Mouse (Mus musculus) hindbrain, embryonic 15.5 days (tissue): ENCODE data around the gene Prkar2b. TPM values are rescaled to one million over a fixed set of nuclear protein-coding genes. Genes with fewer than 3 reads are reported as not detected.

Source experiments
- ATAC-seq: fragments of 200-750 bp; cut with Nextera tagmentation; 2 replicates; pipeline ENCODE4 v1.8.0; 2017; ENCODE audit warnings: low read depth, moderate number of reproducible peaks, moderate TSS enrichment; ENCODE audit not compliant: low FRiP score
- H3K27ac ChIP-seq: fragments of 300-500 bp; sonication (generic); replicated peaks from 2 replicates; pipeline ENCODE4 v1.5.1; 2015; ENCODE audit warnings: mild to moderate bottlenecking, inconsistent platforms
- H3K27me3 ChIP-seq: fragments of 300-500 bp; sonication (generic); 2 replicates; pipeline ENCODE4 v1.6.1; 2015; ENCODE audit warnings: control low read depth, inconsistent platforms
- H3K36me3 ChIP-seq: fragments of 300-500 bp; sonication (generic); 2 replicates; pipeline ENCODE4 v1.6.1; 2015; ENCODE audit warnings: control low read depth, inconsistent platforms
- H3K4me1 ChIP-seq: fragments of 300-500 bp; sonication (generic); replicated peaks from 2 replicates; pipeline ENCODE4 v1.6.1; 2015; ENCODE audit warnings: control low read depth, inconsistent platforms
- H3K4me2 ChIP-seq: fragments of 300-500 bp; sonication (generic); 2 replicates; pipeline ENCODE4 v1.6.1; 2015; ENCODE audit warnings: moderate library complexity, mild to moderate bottlenecking, inconsistent platforms
- H3K4me3 ChIP-seq: fragments of 300-500 bp; sonication (generic); 2 replicates; pipeline ENCODE4 v1.5.1; 2015; ENCODE audit warnings: mild to moderate bottlenecking, inconsistent platforms
- H3K9ac ChIP-seq: fragments of 300-500 bp; sonication (generic); 2 replicates; pipeline ENCODE4 v1.6.1; 2015; ENCODE audit warnings: inconsistent platforms
- H3K9me3 ChIP-seq: fragments of 300-500 bp; sonication (generic); 2 replicates; pipeline ENCODE4 v1.6.1; 2016; ENCODE audit warnings: control low read depth, inconsistent platforms
- WGBS: fragments of 180-500 bp; shearing (Covaris S2); methylation state at CpG from one replicate; pipeline ENCODE4 v1.1.7; 2015; 5-methylcytosine and 5-hydroxymethylcytosine counted together
- polyA plus RNA-seq: library from polyadenylated mRNA; unstranded; fragments of >200 nt; fragmentation: Nextera tagmentation; extraction: Ambion mirVana; gene quantifications from 2 replicates; pipeline ENCODE4 v1.2.1, GENCODE M21; 2015

Gene Prkar2b
- polyA plus RNA-seq, 1 experiment from 2014 or later, result 138 TPM

- Histone ChIP-seq H3K27ac (no peak overlapping the region), H3K27me3 (no peaks in the 10 kb centered on the region), H3K4me1 (peaks cover 7% of the 10 kb centered on the region; the same call in 1 of the 2 replicates), H3K4me3 (no peak overlapping the region), H3K9ac (no peak overlapping the region), H3K9me3 (no peaks in the 10 kb centered on the region), H3K36me3 (no peaks in the 10 kb centered on the region), H3K4me2 (no peak overlapping the region)
- no peak for ATAC-seq
- 86% methylated on average over 7 of the region's 7 CpGs for WGBS
Observed at GRCm38 (mm10) chr12:32000464-32000863, 60.6 kb downstream of the Prkar2b start.

DNA sequence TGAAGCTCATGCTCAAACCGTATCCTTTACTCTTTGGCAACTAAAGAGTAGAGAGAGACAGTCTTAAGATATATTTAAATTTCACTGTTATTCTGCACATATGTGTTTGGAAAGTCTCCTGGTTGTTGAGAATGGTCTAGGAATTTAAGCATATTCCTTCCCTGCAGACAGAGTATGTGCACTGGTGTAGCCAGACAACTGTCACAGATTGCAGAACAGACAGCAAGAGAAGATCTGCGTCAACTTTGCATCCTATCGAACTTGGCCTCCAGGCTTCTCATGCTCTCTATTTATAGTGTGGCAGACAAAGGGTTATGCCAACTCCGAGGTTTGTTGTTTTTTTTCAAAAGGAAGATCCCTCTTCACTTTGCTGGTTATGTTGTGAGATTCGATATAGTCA is 62.4 kb downstream of the Prkar2b start:
- Histone ChIP-seq H3K4me2 (no peak overlapping the region), H3K27me3 (no peaks in the 10 kb centered on the region), H3K9me3 (no peaks in the 10 kb centered on the region), H3K27ac (no peak overlapping the region), H3K4me3 (no peak overlapping the region), H3K9ac (no peak overlapping the region), H3K4me1 (peaks cover 7% of the 10 kb centered on the region; the same call in 1 of the 2 replicates), H3K36me3 (no peaks in the 10 kb centered on the region)
- no peak for ATAC-seq
- 88% methylated on average over 5 of the region's 5 CpGs for WGBS

GRCm38 (mm10) chr12:31997328-31997878 is 63.7 kb downstream of the Prkar2b start:
- no peak overlapping the region for H3K9ac ChIP-seq
- H3K4me1 ChIP-seq, result peaks cover 7% of the 10 kb centered on the region; the same call in 1 of the 2 replicates
- H3K27me3 ChIP-seq, result no peaks in the 10 kb centered on the region
- 0 out of 2 replicates have a peak, but pooled peaks cover 3% of the 10 kb centered on the region for H3K36me3 ChIP-seq
- no peak overlapping the region for H3K4me3 ChIP-seq
- WGBS, result 60% methylated on average over 3 of the region's 3 CpGs
- no peak overlapping the region for H3K27ac ChIP-seq
- no peak overlapping the region for H3K4me2 ChIP-seq
- no peak for ATAC-seq
- no peaks in the 10 kb centered on the region for H3K9me3 ChIP-seq

DNA sequence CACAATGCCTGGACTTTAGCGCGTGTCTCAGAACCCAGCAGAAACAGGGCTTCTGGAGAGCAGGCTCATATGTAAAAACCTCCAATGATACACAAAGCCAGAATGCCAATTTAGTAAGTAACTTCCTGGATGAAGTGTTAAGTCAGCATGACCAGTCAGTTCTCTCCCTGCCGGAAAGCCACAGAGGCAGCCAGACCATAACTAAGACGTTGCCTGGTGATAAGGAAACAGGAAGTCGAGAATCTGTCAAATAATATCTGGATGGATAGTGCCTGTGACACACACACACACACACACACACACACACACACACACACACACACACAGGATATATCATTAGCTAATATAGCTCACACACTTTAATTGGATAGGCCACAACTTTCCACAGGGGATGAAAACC is 64.2 kb downstream of the Prkar2b start:
- no peak overlapping the region for H3K4me3 ChIP-seq
- WGBS, result 63% methylated on average over 5 of the region's 5 CpGs
- peaks cover 7% of the 10 kb centered on the region; the same call in 1 of the 2 replicates for H3K4me1 ChIP-seq
- no peaks in the 10 kb centered on the region for H3K9me3 ChIP-seq
- 0 out of 2 replicates have a peak, but pooled peaks cover 4% of the 10 kb centered on the region for H3K36me3 ChIP-seq
- no peak overlapping the region for H3K9ac ChIP-seq
- H3K27me3 ChIP-seq, result no peaks in the 10 kb centered on the region
- H3K4me2 ChIP-seq, result no peak overlapping the region
- no peak for ATAC-seq
- no peak overlapping the region for H3K27ac ChIP-seq

DNA sequence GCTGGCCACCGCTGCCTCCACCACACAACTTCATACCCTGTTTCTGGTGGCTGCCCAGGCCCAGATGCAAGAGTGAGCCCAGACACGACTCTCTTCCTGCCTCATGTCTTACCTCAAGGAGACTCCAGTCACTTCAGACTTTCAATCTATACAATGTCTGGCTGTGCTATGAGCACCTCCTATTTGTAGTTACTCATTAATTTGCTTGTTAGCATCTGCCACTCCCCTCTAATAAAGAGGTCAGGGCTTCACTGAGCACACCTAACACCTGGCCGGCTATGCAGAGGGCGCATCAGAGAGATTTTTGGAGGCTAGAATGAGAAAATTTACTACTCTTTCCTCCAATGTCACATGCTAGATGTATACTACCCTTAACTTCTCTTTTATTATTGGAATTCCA is 70.5 kb downstream of the Prkar2b start:
- WGBS, result 91% methylated on average over 4 of the region's 4 CpGs
- Histone ChIP-seq H3K27ac (no peak overlapping the region), H3K36me3 (peaks cover 7% of the 10 kb centered on the region; the same call in 1 of the 2 replicates), H3K4me3 (no peak overlapping the region), H3K27me3 (no peaks in the 10 kb centered on the region), H3K4me2 (no peak overlapping the region), H3K9me3 (no peaks in the 10 kb centered on the region), H3K4me1 (no peaks in the 10 kb centered on the region), H3K9ac (no peak overlapping the region)
- ATAC-seq, result no peak

DNA sequence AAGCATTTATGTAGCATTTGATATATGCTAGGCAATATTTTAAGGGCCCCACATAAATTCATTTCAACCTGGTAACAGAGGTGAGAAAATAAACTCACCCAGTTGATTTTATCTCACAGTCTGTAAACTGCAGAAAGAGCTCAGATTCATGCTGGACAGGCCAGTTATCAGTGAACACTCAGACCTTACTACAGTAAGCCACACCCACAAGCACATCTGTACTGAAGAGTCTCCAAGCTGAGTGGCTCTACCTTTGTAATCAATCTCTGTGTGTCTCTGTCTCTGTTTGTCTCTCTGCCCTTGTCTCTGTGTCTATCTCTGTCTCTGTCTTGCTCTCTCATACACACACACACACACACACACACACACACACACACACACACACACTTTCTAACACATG is 71.4 kb downstream of the Prkar2b start:
- Histone ChIP-seq H3K27me3 (no peaks in the 10 kb centered on the region), H3K36me3 (peaks cover 7% of the 10 kb centered on the region; the same call in 1 of the 2 replicates), H3K27ac (no peak overlapping the region), H3K4me2 (no peak overlapping the region), H3K9me3 (no peaks in the 10 kb centered on the region), H3K4me1 (peaks cover 1% of the 10 kb centered on the region; the same call in 1 of the 2 replicates), H3K9ac (no peak overlapping the region), H3K4me3 (no peak overlapping the region)
- no peak for ATAC-seq

GRCm38 (mm10) chr12:31986463-31986862 is 74.6 kb downstream of the Prkar2b start:
- Histone ChIP-seq H3K4me2 (no peak overlapping the region), H3K4me3 (no peak overlapping the region), H3K27ac (no peak overlapping the region), H3K36me3 (peaks cover 3% of the 10 kb centered on the region; the same call in 1 of the 2 replicates), H3K27me3 (no peaks in the 10 kb centered on the region), H3K9me3 (no peaks in the 10 kb centered on the region), H3K4me1 (peaks cover 14% of the 10 kb centered on the region; the same call in 1 of the 2 replicates), H3K9ac (no peak overlapping the region)
- ATAC-seq, result no peak
- WGBS, result 91% methylated on average over 2 of the region's 2 CpGs

- Histone ChIP-seq H3K4me3 (no peak overlapping the region), H3K4me2 (no peak overlapping the region), H3K9ac (no peak overlapping the region), H3K9me3 (no peaks in the 10 kb centered on the region), H3K36me3 (peaks cover 3% of the 10 kb centered on the region; the same call in 1 of the 2 replicates), H3K27ac (no peak overlapping the region), H3K27me3 (no peaks in the 10 kb centered on the region), H3K4me1 (peaks cover 14% of the 10 kb centered on the region; the same call in 1 of the 2 replicates)
- 88% methylated on average over 6 of the region's 6 CpGs for WGBS
- ATAC-seq, result no peak
Observed at GRCm38 (mm10) chr12:31985738-31986137, 75.4 kb downstream of the Prkar2b start.

GRCm38 (mm10) chr12:31984664-31985063 is 76.4 kb downstream of the Prkar2b start:
- no peaks in the 10 kb centered on the region for H3K9me3 ChIP-seq
- no peaks in the 10 kb centered on the region for H3K27me3 ChIP-seq
- no peak overlapping the region for H3K9ac ChIP-seq
- peak overlapping the region; percentile 30; the same call in 1 of the 2 replicates for H3K27ac ChIP-seq
- peaks cover 14% of the 10 kb centered on the region; the same call in 1 of the 2 replicates for H3K4me1 ChIP-seq
- WGBS, result 79% methylated on average over 12 of the region's 12 CpGs
- no peak; the same call in 1 of the 2 replicates for ATAC-seq
- H3K36me3 ChIP-seq, result peaks cover 3% of the 10 kb centered on the region; the same call in 1 of the 2 replicates
- H3K4me2 ChIP-seq, result no peak overlapping the region
- H3K4me3 ChIP-seq, result no peak overlapping the region

DNA sequence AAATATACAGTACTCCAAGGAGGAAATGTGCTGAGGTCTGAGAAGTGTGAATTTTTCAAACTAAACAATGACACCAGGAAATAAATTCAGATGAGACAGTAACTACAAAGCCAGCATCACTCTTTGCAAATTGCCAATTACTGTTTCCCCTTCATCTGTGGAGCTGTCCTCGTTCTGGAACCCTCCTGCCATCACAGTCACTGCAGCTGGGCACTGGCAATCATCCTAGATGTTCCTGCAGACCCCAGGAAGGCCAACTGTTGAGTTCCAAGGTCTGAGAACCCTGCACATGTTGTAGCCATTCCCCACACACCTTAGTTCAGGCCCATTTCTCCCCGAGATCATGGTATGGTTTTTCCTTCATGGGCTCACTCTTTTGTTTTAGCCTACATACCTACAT is 76.9 kb downstream of the Prkar2b start:
- Histone ChIP-seq H3K9me3 (no peaks in the 10 kb centered on the region), H3K4me3 (no peak overlapping the region), H3K4me1 (peaks cover 14% of the 10 kb centered on the region; the same call in 1 of the 2 replicates), H3K27me3 (no peaks in the 10 kb centered on the region), H3K9ac (no peak overlapping the region), H3K27ac (0 out of 2 replicates have a peak overlapping the region, but pooled peaks have one; percentile 30), H3K36me3 (peaks cover 3% of the 10 kb centered on the region; the same call in 1 of the 2 replicates), H3K4me2 (no peak overlapping the region)
- no peak for ATAC-seq
- WGBS, result 44% methylated on average over 2 of the region's 2 CpGs

DNA sequence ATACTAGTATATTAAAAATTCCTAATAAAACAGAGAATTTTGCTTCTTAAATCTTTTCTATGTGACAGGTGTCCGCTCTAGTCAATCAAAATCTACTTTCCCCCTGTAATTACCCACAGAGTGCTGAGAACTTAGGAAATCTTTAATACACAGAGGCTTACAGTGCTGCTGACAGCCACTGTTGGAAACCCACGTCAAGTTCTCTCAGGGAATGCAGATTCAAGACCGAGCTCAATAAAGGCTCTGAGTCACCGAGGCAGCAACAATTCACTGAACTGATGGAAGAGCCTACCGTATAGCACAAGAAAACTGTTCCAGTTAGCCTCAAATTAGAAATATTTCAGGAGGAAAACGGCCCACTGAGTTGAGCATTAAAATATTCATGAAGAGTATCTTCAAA is 77.3 kb downstream of the Prkar2b start:
- no peaks in the 10 kb centered on the region for H3K27me3 ChIP-seq
- no peak overlapping the region for H3K4me2 ChIP-seq
- no peak for ATAC-seq
- H3K4me1 ChIP-seq, result peaks cover 14% of the 10 kb centered on the region; the same call in 1 of the 2 replicates
- 52% methylated on average over 6 of the region's 6 CpGs for WGBS
- H3K36me3 ChIP-seq, result peaks cover 3% of the 10 kb centered on the region; the same call in 1 of the 2 replicates
- H3K27ac ChIP-seq, result no peak overlapping the region; the same call in 1 of the 2 replicates
- no peak overlapping the region for H3K9ac ChIP-seq
- H3K9me3 ChIP-seq, result no peaks in the 10 kb centered on the region
- H3K4me3 ChIP-seq, result no peak overlapping the region

- H3K4me1 ChIP-seq, result peaks cover 14% of the 10 kb centered on the region; the same call in 1 of the 2 replicates
- no peaks in the 10 kb centered on the region for H3K27me3 ChIP-seq
- H3K9ac ChIP-seq, result no peak overlapping the region
- no peak overlapping the region for H3K4me3 ChIP-seq
- H3K36me3 ChIP-seq, result peaks cover 3% of the 10 kb centered on the region; the same call in 1 of the 2 replicates
- WGBS, result 53% methylated on average over 7 of the region's 7 CpGs
- H3K4me2 ChIP-seq, result no peak overlapping the region
- ATAC-seq, result no peak
- H3K9me3 ChIP-seq, result no peaks in the 10 kb centered on the region
- H3K27ac ChIP-seq, result no peak overlapping the region; the same call in 1 of the 2 replicates
Observed at GRCm38 (mm10) chr12:31983238-31983637, 77.9 kb downstream of the Prkar2b start.
